Mouse (Mus musculus) heart, postnatal 0 days (tissue): ENCODE data around the gene Fbxo7.

Experiments
- CTCF ChIP-seq: IDR thresholded peaks from 2 replicates; pipeline ENCODE4 v1.5.1; 2016; ENCODE audit warnings: antibody characterized with exemption, control low read depth, low read depth
- EP300 ChIP-seq: IDR thresholded peaks from 2 replicates; pipeline ENCODE4 v1.6.1; 2016; ENCODE audit warnings: antibody characterized with exemption, low read depth

- TF ChIP-seq CTCF (no peak), EP300 (no peak)
These were observed 35.9 kb downstream of the Fbxo7 start for GRCm38 (mm10) chr10:86057712-86058111.
